Mouse (Mus musculus): Measurements from ENCODE around the gene 4933405O20Rik. TPM values are rescaled to one million over a fixed set of nuclear protein-coding genes. Genes with fewer than 3 reads are reported as not detected.

The 4933405O20Rik gene
- not detected in 2 replicates for polyA plus RNA-seq (2012; ENCODE audit: low replicate concordance)

GRCm38 (mm10) chr7:50598890-50599289 is at the start of gene 4933405O20Rik:
Gene 4933405O20Rik (plus strand): TSS chr7:50599190.

